Mouse (Mus musculus) embryo, embryonic 9.5 days (tissue): ENCODE measurements around the gene Pou2f3.
A peak's percentile ranks its signal among the peaks of the same experiment; 100 is the strongest.

Experiments used
- DNase-seq: peaks from one replicate; pipeline ENCODE4 v3.0.0-alpha.2; 2017; ENCODE audit errors: extremely low spot score

Gene Pou2f3

DNA sequence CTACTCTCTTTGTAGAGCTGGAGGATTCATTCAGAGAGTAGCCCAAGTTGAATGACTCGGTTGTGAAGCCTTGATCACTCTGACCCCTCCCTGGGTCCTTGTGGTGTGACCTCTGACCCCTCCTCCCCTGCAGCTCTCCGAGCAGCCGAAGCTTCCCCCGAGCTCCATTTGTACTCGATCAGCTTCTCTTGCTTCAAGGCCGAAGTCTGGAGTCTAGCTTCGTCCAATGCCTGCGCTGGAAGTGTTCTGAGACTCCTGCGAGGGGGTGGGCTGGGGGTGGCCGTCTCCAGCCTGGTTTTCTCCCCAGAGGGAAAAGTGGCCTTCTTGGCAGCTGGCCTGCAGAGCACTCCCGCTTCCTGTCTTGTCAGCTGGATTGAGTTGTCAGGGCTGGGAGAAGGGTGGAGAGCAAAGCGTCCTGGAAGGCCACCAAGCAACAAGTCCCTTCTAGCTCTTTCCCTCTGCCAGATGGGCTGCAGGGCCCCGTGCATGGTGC lies at the start of gene Pou2f3:
Gene Pou2f3 (minus strand): TSS at position 180 of the 493 bp plus-strand sequence.
- DNase-seq = peak; percentile 73

DNA sequence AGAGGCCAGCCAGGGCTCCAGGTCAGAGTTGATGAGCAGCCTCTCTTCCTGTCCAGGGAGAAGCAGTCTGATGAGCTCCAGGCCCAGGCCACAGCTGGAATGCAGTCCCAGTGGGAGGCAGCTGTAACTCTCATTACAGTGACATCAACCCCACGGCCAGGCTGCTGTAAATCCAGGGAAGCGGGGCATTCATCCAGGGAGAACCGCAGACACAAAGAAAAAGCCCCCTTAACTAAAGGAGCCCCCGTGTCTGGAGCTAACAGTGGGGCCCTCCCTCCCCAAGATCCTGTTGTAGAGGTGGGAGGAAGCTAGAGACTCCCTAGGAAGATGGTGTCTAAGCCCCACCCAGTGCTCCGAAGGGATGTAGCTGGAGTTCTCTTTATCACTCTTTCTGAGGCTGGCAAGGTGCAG lies 43.1 kb upstream of the Pou2f3 start:
- no peak for DNase-seq

DNA sequence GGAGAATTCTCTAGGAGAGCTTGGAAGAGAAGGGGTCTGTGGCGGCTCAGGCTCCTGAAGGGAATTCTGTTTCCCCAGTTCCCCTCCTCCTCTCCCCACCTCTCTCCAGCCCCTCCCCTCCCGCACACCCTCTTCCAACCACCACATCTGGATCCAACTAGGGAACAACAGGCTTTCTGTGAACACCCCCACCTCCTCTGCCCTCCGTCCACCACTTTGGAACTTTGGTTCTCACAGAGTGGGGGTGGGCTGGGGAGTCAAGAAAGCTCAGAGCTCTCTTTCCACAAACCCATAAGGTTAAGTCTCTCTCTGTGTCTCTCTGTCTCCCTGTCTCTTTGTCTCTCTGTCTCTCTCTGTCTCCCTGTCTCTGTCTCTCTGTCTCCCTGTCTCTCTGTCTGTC lies 42.6 kb upstream of the Pou2f3 start:
- DNase-seq = peak; percentile 70

DNA sequence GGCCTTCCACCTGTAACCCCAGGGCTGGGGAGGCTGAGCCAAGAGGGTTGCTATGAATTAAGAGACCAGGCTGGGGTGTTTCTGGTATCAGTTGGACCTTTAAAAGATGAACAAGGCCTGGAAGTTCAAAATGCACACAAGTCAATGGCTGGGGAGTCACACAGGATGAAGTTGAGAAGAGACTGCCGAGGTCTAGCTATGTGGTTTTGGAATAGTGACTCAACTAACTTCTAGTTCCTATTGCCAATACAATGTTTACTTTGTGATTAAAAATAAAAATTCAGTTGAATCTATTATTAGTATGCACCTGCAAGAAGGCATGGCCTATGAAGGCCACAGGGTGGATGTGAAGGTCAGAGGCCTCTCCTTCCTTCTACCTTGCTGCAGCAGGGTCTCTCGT lies 41.6 kb upstream of the Pou2f3 start:
- DNase-seq = no peak

DNA sequence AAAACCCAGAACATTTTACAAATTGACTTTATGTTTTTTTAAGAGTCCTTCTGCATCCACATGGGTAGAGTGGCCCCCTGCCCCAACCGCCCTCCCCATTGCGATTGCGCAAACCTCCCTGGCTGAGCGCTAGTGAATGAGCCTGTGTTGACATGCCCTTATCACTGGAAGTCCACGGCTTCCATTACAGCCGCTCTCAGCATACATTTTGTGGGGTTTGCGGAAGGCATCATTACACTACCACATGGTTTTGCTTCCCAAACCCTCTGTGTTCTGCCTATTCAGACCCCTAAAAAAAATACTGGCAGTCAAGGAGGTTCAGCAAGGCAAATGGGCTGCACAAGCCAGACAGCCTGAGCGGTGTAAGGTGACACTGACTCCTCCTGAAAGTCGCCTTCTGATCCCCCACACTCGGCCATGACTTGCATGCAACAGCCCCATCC lies 36.6 kb upstream of the Pou2f3 start:
- DNase-seq = no peak

DNA sequence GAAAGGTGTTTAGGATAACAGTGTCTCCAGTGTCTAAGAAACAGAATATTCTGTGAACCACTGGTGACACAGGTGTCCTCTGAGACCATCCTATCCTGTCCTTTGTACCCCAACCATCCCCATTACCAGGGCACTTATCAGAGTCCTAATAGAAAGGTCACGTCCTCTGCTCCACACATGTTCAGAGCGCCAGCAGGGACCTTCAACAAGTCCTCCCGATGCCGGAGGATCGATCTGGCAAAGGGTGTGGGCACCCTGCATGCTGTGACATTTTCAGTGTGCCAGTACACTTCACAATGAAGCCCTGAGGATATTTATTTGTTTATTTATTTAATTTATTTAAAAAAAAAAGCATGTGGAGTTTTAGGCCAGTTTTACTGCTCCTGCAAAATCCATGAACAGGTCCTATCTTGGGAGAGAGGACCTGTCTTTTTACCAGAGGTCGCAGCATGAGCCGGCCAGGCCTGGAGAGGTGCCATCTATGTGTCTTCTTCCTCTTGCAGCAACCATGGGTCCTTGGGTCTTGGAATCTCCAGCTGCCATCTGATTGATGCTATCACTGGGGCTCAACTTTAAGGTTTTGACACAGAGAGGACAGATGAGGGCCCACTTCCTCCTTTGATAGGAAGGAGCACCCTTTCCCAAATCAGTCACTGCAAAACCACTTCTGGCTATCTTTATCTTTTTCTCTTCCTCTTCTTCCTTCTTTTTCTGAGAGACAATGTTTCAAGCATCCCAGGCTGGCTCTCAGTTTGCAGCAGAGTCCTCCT lies 35.8 kb upstream of the Pou2f3 start:
- no peak for DNase-seq

DNA sequence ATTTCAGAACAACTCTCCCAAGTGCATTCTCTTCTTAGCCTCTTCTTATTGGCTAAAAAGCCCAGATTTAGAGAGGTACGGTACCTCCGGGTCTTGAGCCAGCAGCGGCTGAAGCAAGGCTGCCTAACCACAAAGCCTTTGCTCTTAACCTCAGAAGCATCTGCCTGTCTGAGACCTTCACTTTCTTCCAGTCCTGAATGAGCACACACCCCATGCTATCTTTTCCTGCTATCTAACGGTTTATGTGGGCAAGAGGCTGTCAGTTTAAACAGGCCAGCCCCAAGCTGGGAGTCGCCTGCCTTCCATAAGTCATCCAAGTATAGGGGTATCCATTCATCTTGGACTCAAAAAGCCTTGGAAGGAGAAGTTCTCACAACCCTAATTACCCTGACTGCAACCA lies 32.3 kb upstream of the Pou2f3 start:
- no peak for DNase-seq

DNA sequence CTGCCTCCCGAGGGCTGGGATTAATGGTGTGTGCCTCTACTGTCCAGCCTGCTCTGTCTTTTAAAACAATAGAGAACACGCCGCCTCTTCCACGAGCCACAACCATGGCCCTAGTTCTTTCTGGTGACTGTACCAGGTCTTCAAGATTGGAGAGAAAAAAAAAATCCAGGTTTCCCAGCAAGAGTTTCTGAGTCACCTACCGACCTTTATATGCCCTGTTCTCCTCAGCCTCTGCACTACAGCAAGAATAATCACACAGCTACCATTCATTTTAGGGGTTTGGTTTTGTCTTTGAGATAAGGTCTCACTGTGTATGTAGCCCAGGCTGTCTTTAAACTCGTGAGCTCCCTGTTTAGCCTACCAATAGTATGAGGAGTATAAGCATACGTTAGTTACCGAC lies 31.8 kb upstream of the Pou2f3 start:
- DNase-seq = no peak

DNA sequence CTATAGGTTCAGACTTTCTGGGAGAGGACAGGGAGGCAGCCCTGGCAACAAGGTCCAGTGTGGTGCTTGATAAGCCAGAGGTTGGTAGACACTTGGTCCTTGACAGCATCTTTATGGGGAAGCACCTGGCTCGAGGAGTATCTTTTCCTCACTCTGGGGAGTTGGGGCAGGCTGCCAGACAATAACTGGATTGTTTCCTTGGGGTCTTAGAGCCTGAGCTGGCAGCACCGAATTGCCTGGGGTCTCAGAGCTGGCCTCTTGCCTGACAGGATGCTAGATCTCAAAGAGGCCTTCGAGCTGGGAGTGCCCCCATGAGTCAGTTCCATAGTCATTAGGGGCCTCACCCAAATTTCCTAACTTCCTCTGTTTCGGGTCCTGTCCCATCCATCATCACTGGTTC lies 31.1 kb upstream of the Pou2f3 start:
- DNase-seq = no peak

DNA sequence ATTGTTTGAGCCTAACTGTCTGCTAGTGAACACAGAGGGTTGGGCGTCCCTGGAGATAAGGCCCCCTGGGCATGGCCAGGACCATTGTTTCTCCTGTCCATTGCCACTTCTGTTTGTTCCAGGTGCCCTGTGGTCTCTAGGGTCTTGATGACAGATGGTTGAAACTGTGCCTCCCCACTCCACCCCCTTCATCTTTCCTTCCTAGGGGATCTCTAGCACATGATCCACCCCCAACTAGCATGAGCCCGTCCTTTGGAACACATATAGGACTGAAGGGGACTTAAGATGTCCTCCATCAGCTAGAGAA lies 30.4 kb upstream of the Pou2f3 start:
- no peak for DNase-seq

DNA sequence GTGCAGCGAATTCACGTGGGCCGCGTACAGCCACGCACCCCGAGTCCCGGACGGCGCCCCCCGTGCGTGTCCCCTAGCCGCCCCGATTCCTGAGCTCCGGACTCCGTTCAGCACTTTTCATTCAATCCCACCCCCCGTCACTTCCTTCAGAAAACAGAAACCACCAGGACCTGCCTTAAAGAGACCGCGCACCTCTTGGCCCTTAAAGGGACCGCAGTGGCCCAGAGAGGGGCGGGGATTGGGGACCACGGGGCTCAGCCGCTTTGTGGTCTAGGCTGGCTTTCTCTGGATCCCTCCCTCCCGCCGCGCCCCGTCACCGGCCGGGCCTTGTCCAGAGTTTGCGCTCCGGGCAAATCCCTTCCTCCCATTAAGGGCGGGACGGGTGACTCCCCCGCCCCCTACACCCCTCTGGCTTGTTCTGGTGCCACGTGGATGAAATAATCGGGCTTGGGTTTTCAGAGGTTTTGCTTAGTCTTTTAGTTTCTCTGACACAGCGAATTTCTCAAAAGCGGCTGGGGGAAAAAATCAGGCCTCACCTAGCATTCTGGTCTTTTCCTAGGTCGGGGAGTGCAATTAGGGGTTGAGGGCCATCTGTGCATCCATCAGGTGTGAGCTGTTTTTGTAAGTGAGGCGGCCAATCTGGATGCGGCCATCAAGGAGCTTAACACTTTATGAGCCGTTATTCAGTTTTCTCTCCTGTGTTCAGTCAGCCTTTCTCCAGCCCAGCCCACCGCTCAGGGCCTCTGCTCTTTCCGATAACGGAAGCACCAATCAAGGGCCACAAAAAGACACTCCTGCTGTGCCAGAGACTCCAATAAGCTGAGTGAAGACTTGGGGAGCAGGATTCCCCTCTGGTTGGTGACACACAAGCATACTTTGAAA lies 29.8 kb upstream of the Pou2f3 start, which contains the start of gene Oaf:
Gene Oaf (minus strand): TSS at position 200 of the 882 bp plus-strand sequence.
- DNase-seq = peak; percentile 92

DNA sequence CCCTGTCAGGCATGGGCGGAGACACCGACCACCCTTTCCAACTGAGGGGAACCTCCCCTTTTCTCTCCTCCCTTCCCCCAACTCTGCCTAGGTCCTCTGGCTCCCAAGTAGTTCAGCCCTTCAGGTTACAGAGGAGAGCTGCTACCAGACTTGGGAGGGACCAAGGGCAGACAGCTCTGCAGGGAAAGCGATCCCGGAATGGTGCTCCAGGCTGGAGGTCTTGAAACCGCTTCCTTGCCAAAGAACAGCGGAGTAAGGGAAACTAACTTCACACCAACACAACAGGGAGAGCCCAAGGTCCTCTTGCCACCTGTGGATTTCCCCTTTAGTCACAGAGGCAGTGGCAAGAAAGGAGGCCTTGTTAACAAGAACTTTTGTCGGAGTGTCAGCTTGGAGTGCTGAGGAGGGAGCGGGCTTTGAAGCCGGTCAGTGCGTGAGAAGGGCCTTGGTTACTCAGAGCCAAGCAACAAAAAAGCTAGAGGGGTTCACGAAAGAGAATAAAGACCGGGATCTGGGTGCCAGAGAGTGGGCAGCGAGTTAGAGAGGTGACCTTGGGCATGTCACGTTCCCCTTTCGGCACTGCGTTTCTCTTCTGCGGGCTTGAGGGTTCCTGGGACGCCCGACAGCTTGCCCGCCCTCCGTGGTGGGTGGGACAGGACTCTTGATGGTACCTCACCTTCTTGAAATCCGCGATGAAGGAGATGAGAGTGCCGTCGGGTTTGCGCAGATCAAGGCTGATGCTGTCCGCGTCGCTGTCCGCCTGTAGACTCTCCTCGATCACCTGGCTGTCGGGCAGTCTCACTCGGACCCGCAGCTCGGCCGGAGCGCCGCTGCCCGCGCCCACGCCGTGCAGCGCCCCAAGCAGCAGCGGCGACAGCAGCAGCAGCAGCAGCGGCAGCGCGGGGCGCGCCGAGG lies 28.7 kb upstream of the Pou2f3 start:
- no peak for DNase-seq

DNA sequence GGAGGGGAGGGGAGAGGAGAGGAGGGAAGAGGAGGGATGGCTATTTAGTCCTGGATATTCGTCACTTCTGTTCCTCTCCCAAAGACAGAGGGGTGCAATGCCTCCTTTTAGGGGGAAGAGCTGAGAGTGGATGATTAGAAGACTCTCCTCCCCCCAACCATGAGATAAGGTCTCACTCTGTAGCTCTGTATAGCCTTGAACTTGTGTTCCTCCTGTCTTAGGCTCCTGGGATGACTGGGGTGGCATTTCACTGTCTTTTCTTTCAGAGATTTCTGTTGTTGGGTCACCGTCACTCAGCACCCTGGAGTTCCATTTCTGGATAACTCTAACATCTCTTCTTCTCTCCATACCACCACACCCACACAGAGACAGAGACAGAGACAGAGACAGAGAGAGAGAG lies 28.0 kb upstream of the Pou2f3 start:
- no peak for DNase-seq

DNA sequence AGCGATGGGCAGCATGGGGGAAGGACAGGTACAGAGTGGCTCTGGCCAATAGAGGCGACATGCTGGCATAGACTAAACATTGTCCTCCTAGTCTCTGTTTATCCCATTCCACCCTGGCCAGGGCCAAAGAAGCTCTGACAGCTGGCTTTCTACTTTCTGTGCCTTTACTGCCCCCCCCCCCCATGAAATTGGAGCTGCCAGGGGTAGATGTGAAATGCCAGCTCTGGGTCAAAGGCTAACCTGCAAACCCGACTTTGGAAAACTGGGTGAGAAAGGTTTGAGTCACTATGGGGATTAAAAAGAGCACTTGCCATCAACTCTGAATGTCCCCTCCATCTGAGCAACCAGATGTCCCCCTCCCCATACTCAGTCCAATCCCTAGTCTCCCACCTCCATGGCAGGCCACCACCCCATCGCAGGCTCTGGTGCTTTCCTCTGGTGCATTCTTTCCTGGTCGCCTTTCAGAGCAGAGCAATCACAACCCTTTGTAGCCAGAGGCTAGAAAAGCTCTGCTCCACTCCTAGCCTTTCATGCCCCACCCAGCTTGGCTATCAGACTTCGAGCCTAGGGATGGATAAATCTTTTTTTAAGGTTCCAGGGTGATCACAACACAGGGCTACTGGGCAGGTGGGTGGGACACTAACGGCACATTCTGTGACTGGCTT lies 27.1 kb upstream of the Pou2f3 start:
- no peak for DNase-seq

DNA sequence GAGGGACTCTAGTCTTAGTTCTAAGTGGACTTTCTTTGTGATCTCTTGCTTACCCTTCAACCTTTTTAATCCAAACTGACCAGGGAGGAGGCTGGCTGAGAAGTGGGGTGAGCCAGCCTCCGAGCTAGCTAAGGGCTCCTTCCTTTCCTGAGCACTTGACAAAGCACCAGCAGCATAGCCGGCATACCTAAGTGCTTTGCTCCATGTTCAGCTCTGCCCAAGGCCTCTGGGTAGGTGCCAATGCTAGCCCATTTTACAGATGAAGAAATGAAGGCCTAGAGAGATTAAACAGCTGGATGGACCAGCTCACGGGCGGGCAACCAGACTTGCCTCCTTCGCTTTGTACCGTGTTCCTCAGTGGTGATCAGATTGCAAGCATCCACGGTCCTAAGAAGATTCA lies 26.4 kb upstream of the Pou2f3 start:
- no peak for DNase-seq

DNA sequence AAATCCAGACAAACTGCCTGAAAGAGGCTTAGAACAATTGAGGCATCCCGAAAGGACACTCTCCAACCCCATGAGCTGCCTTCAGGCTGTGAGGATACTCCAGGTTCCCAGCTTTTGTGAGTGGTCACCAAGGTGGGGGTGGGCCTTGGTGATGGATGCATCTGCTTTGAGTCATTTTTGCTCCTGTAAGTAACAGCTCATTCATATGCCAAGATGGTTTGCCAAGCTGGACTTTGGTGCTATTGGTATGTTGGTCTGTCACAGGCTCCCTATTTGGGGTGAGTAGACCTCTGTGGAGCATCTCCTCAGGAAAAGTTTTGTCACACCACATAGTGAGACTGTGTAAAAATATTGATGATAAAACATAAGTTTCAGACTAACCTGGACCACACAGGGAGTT lies 25.9 kb upstream of the Pou2f3 start:
- DNase-seq = no peak

DNA sequence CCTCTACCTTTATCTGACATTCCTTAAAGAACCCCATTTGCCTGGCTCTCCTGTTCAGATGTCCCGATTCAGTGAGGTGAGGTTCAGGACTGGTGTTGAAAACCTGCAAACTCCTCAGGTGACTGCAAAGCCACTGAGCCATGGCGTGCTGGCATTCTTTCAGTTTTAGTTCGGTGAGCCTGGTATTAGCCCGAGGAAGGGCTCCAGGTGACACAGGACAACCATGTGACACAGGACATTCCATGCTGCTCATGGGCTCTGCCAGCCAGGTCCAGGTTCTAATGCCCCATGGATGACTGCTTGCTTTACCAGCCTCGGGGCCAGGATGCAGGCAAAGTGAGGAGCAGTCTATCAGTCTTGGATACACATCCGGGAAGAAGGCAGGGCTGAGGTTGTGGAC lies 25.2 kb upstream of the Pou2f3 start:
- no peak for DNase-seq

DNA sequence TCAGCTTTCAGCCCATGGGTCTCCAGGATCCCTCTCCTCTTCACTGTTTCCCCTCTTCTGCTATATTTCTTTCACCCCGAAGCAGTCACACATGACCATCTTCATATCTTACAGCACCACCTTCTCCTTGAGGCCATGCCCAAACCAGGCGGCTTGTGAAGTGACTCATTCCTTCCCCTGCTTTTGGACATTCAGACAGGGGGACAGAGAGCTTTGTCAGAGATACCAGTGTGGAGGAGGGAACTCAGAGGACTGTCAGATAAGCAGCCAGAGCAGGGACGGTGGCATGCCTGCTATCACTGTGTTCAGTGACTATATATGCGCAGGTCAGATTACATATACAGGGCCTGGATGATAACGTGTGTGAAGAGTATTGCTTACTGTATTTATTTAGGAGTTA lies 24.3 kb upstream of the Pou2f3 start:
- DNase-seq = no peak

DNA sequence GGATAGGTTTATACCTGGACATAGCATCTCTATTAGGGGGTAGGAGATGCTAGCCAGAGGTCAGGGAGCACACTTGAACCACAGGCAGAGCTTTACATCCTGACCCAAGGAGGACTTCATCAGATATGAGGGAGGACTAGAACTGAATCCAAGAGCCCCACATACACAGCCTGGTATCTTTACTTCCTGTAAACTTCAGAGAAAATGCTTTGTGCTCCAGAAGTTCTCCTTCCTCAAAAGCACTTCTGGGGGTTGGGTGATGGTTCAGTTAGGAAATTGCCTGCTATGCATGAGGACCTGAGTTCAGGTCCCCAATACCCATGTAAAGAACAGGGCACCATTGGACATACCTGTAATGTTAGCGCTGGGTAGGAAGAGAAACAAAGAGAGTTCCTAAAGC lies 23.3 kb upstream of the Pou2f3 start:
- no peak for DNase-seq

DNA sequence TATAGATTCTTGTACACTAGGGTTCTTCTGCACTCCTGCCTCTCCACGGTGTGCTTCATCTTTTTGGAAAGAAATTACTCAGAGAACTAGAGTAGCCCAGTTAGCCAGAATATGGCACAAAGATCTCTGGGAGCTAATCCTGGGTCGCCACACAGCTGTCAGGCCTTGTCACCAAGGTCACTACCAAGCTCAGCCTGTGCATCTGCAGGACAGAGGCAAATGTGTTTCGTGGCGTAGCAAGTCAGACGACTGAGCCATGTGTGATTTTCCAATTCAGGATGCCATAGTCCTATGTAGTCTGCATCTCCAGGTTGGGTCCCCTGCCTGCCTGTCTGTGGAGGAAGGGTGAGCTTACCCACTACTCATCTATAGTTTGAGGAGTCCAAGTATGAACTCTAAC lies 22.9 kb upstream of the Pou2f3 start:
- DNase-seq = no peak

DNA sequence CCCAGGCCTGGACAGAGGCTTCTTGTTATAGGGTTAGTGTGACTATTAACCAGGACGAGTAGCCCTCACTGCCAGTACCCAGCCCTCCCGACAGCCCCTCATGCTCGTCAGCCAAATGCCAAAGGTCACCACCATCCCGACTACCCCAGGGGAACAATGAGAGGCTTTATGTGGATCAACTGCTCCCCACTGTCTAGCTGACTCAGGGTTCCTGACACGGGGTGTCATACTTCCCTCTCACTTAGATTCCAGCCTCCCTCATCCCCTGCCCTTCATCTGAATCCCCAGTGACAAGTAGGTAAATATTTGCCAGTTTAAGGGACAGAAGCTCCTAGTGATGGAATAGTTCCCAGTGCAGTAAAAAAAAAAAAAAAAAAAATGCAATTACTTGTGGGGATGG lies 22.1 kb upstream of the Pou2f3 start:
- no peak for DNase-seq
